Mouse (Mus musculus) stomach, adult 2 months (tissue): ENCODE measurements around the gene Il22. TPM values are rescaled to one million over a fixed set of nuclear protein-coding genes. Genes with fewer than 3 reads are reported as not detected.

ENCODE experiments used
- polyA plus RNA-seq: library from polyadenylated mRNA; depleted of rRNA; stranded (reverse); fragments of >200 nt; gene quantifications from 2 replicates; pipeline ENCODE4 v1.2.3, GENCODE M21; 2012; rRNA removed

The Il22 gene
- not detected in 2 replicates for polyA plus RNA-seq

GRCm38 (mm10) chr10:118204642-118205041, at the start of gene Il22:
Gene Il22, plus strand, starts transcription at chr10:118204942.

GRCm38 (mm10) chr10:118240680-118241079, 35.9 kb downstream of the Il22 start, which contains the start of gene Gm32717:
Gene Gm32717, minus strand, starts transcription at chr10:118240780.

DNA sequence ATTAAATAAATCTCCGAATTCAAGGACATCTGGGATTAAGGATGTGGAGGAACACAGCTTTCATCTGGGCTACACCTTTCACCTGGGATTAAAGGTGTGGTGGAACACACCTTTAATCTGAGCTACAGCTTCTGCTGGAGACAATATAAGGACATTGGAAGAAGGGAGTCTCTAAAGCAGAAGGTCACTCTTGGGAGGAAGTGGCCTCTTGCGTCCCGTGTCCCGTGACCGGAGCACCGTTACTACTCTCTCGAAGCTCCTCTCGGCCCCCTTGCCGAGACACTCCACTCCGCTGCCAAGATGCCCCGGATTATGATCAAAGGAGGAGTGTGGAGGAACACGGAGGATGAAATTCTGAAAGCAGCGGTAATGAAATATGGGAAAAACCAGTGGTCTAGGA, 53.6 kb downstream of the Il22 start, which contains the start of gene Gm32802:
Gene Gm32802 (plus strand): TSS at position 301 of the 400 bp plus-strand sequence.

Other genes starting within 250 kb of the Il22 start
- 0.31 and 0.81 TPM in 2 replicates for gene Mdm1, start 63.1 kb upstream of the Il22 start, polyA plus RNA-seq
- not detected in 2 replicates for gene Gm32717, start 35.8 kb downstream of the Il22 start, polyA plus RNA-seq
- not detected in 2 replicates for gene Gm32802, start 53.7 kb downstream of the Il22 start, polyA plus RNA-seq
- gene Iltifb, start 90.1 kb downstream of the Il22 start, polyA plus RNA-seq, result not detected in 2 replicates
- not detected in 2 replicates for gene Gm9040, start 122.0 kb downstream of the Il22 start, polyA plus RNA-seq
- not detected in 2 replicates for gene Gm9044, start 127.5 kb downstream of the Il22 start, polyA plus RNA-seq
- not detected in 2 replicates for gene Gm9045, start 132.9 kb downstream of the Il22 start, polyA plus RNA-seq
- not detected in 2 replicates for gene Gm9046, start 138.3 kb downstream of the Il22 start, polyA plus RNA-seq
- not detected in 2 replicates for gene Gm9048, start 143.7 kb downstream of the Il22 start, polyA plus RNA-seq
- not detected in 2 replicates for gene Gm9049, start 149.2 kb downstream of the Il22 start, polyA plus RNA-seq
- not detected in 2 replicates for gene Ifng, start 236.1 kb downstream of the Il22 start, polyA plus RNA-seq